Mouse (Mus musculus) E14TG2a.4 (cell line): ENCODE results near the gene Gstt3.

Source experiments
- H3K27me3 ChIP-seq: 2 replicates; pipeline ENCODE4 v1.6.1; 2014; ENCODE audit warnings: low read length, control low read depth; ENCODE audit not compliant: insufficient read depth
- H3K36me3 ChIP-seq: 2 replicates; pipeline ENCODE4 v1.6.1; 2014; ENCODE audit warnings: low read length, control low read depth; ENCODE audit not compliant: insufficient read depth
- H3K4me1 ChIP-seq: replicated peaks from 2 replicates; pipeline ENCODE4 v1.6.1; 2014; ENCODE audit warnings: low read depth, low read length, control low read depth
- H3K4me3 ChIP-seq: replicated peaks from 2 replicates; pipeline ENCODE4 v1.5.1; 2014; ENCODE audit warnings: mild to moderate bottlenecking, low read length
- H3K9me3 ChIP-seq: 2 replicates; pipeline ENCODE4 v1.6.1; 2014; ENCODE audit warnings: low read length, control low read depth
- CTCF ChIP-seq: conservative IDR thresholded peaks from 2 replicates; pipeline ENCODE4 v1.5.1; 2014; ENCODE audit warnings: low read length
- NANOG ChIP-seq: IDR thresholded peaks from 2 replicates; pipeline ENCODE4 v1.6.1; 2014; ENCODE audit warnings: borderline replicate concordance, low read length, mixed read lengths
- POU5F1 ChIP-seq: IDR thresholded peaks from 2 replicates; pipeline ENCODE4 v1.6.1; 2014; ENCODE audit warnings: low read length, borderline replicate concordance

The Gstt3 gene

GRCm38 (mm10) chr10:75780769-75781578, at the start of gene Gstt3, which contains the start of gene Gm20441:
Gene Gstt3 (minus strand): TSS chr10:75781414.
Gene Gm20441 (minus strand): TSS chr10:75780954.
- no peak for TF ChIP-seq NANOG
- TF ChIP-seq CTCF, result no peak
- TF ChIP-seq POU5F1, result no peak
- no peaks in the 10 kb centered on the region for H3K9me3 ChIP-seq
- peaks cover 26% of the 10 kb centered on the region for H3K4me1 ChIP-seq
- H3K4me3 ChIP-seq, result peak within 1 kb of the TSS; percentile 85
- H3K27me3 ChIP-seq, result peaks cover 56% of the 10 kb centered on the region
- no peaks in the 10 kb centered on the region for H3K36me3 ChIP-seq

- H3K36me3 ChIP-seq, result no peaks in the 10 kb centered on the region
- H3K4me3 ChIP-seq, result no peak overlapping the region
- peaks cover 38% of the 10 kb centered on the region for H3K4me1 ChIP-seq
- TF ChIP-seq CTCF, result no peak
- no peaks in the 10 kb centered on the region for H3K27me3 ChIP-seq
- no peaks in the 10 kb centered on the region for H3K9me3 ChIP-seq
Measured at GRCm38 (mm10) chr10:75830275-75830670, 49.1 kb upstream of the Gstt3 start.

- Histone ChIP-seq H3K27me3 (no peaks in the 10 kb centered on the region), H3K4me1 (peaks cover 33% of the 10 kb centered on the region), H3K9me3 (no peaks in the 10 kb centered on the region), H3K36me3 (no peaks in the 10 kb centered on the region), H3K4me3 (no peak overlapping the region)
- no peak for TF ChIP-seq POU5F1
Measured at GRCm38 (mm10) chr10:75829529-75830274, 48.5 kb upstream of the Gstt3 start.

GRCm38 (mm10) chr10:75828500-75828931, 47.3 kb upstream of the Gstt3 start:
- H3K9me3 ChIP-seq, result no peaks in the 10 kb centered on the region
- TF ChIP-seq POU5F1 (no peak), NANOG (no peak), CTCF (no peak)
- H3K4me3 ChIP-seq, result no peak overlapping the region
- no peaks in the 10 kb centered on the region for H3K36me3 ChIP-seq
- peaks cover 21% of the 10 kb centered on the region for H3K4me1 ChIP-seq
- no peaks in the 10 kb centered on the region for H3K27me3 ChIP-seq

GRCm38 (mm10) chr10:75827668-75828360, 46.6 kb upstream of the Gstt3 start:
- no peak for TF ChIP-seq CTCF
- TF ChIP-seq NANOG, result no peak
- TF ChIP-seq POU5F1, result no peak
- Histone ChIP-seq H3K4me3 (no peak overlapping the region), H3K27me3 (no peaks in the 10 kb centered on the region), H3K36me3 (no peaks in the 10 kb centered on the region), H3K9me3 (no peaks in the 10 kb centered on the region), H3K4me1 (peaks cover 14% of the 10 kb centered on the region)

GRCm38 (mm10) chr10:75824530-75824929, 43.3 kb upstream of the Gstt3 start:
- H3K4me3 ChIP-seq, result no peak overlapping the region
- H3K27me3 ChIP-seq, result 0 out of 2 replicates have a peak, but pooled peaks cover 4% of the 10 kb centered on the region
- H3K4me1 ChIP-seq, result peaks cover 3% of the 10 kb centered on the region; the same call in 1 of the 2 replicates
- no peaks in the 10 kb centered on the region for H3K36me3 ChIP-seq
- no peak for TF ChIP-seq POU5F1
- no peak for TF ChIP-seq CTCF
- no peak for TF ChIP-seq NANOG
- no peaks in the 10 kb centered on the region for H3K9me3 ChIP-seq

GRCm38 (mm10) chr10:75823782-75824181, 42.6 kb upstream of the Gstt3 start:
- H3K4me3 ChIP-seq, result no peak overlapping the region
- no peaks in the 10 kb centered on the region for H3K36me3 ChIP-seq
- H3K27me3 ChIP-seq, result 0 out of 2 replicates have a peak, but pooled peaks cover 4% of the 10 kb centered on the region
- TF ChIP-seq POU5F1 (no peak), CTCF (no peak), NANOG (no peak)
- peaks cover 3% of the 10 kb centered on the region; the same call in 1 of the 2 replicates for H3K4me1 ChIP-seq
- no peaks in the 10 kb centered on the region for H3K9me3 ChIP-seq

- H3K4me3 ChIP-seq, result no peak within 1 kb of the TSS
- peaks cover 6% of the 10 kb centered on the region; the same call in 1 of the 2 replicates for H3K4me1 ChIP-seq
- H3K36me3 ChIP-seq, result no peaks in the 10 kb centered on the region
- 0 out of 2 replicates have a peak, but pooled peaks cover 4% of the 10 kb centered on the region for H3K27me3 ChIP-seq
- no peak for TF ChIP-seq NANOG
- TF ChIP-seq POU5F1, result no peak
- TF ChIP-seq CTCF, result no peak
- H3K9me3 ChIP-seq, result no peaks in the 10 kb centered on the region
Measured at GRCm38 (mm10) chr10:75822443-75822842, 41.2 kb upstream of the Gstt3 start, which contains the start of gene Gstt4. Gene Gstt4 (minus strand): TSS chr10:75822543.
